Mouse (Mus musculus) layer of hippocampus, adult 6 months (tissue): ENCODE data around the gene Pgpep1l. TPM values are rescaled to one million over a fixed set of nuclear protein-coding genes. Genes with fewer than 3 reads are reported as not detected.

ENCODE experiments used
- long read RNA-seq, 2 experiments: library from polyadenylated mRNA; unstranded; transcript quantifications; one replicate each; pipeline ENCODE4 v2.0.0; 2019 to 2020
- polyA plus RNA-seq: library from polyadenylated mRNA; unstranded; fragments of <200 nt; fragmentation: Nextera tagmentation; gene quantifications from 2 replicates; pipeline ENCODE4 v1.2.3, GENCODE M21; 2021

The Pgpep1l gene
- polyA plus RNA-seq, result 0.15 TPM in 1 of 2 replicates, not detected in the other
- long read RNA-seq, experiment 1, result 0 reads
- long read RNA-seq, experiment 2, partial matches to known transcripts, result 0 of 5 reads
- long read RNA-seq, experiment 2, other reads (novel, unspliced or antisense), result 5 of 5 reads

DNA sequence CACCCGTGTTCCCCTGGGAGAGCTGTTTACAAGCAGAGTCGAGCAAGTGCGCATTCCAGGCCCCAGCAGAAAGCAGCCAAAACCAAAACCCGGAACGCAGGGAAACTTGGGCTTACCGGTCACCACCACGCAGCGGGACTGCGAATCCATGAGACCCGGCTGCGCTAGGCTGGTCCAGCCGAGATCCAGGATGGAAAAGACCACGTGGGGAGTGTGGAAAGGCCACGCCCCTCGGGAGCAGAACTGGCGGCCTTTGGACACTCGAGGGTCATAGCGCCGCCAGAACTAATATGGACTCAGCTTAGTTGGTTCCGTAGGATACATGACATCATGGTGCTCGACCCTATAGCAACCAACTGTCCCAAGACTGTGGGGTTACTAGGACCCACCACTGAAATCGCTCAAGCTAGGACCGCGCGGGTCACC lies at the start of gene Pgpep1l:
TSS of gene Pgpep1l (minus strand) at position 206 of the 426 bp plus-strand sequence.

DNA sequence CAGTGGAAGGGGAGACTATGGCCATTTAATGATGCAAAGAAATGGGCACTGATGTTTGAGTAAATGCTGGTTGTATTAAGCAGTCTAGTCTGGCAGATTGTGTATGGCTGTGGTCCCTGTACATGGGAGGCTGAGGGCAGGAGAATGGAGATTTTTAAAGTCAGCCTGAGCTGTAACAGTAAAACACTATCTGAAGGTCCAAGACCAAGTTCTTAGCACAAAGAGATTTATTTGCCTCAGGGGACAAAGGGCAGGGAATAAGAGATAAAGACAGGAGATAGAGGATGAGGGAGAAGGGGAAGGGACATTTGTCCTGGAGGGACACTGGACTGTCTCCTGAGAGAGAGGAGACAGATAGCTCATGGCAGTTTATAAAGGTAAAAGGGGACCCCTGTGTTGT lies 9.5 kb upstream of the Pgpep1l start, which contains the start of gene Fam169b:
TSS of gene Fam169b (plus strand) at position 325 of the 400 bp plus-strand sequence.

Other genes starting within 250 kb of the Pgpep1l start
- gene Fam169b, start 9.6 kb upstream of the Pgpep1l start, polyA plus RNA-seq, result 0.30 and 0.36 TPM in 2 replicates